Mouse (Mus musculus): Measurements from ENCODE around the gene Rhbdf1.

Rhbdf1 gene

DNA sequence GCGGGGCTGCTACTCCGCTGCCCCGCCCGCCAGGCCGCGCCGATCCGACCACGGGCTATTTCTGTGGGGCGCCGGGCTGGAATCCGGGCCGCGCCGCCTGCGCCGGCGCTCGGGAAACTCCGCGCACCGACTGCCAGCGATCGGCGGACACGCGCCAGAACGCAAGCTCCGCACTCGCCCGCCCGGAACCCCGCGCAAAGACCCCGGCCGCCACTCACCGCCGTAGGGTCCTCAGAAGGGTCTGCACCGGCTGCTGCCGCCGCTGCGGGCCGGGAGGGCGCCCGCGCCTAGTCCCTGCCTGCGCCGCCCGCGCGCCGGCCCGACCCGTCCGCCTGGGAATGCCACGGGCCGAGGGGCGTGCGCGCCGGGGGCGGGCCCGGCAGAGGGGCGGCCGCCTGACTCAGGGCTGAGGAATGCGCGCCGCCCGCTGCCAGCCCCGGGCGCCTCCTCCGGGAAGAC, at the start of gene Rhbdf1:
Rhbdf1 (minus strand) TSS at position 350 of the 459 bp plus-strand sequence.
- peak; percentile 71 for DNase-seq (ENCODE audit: low spot score)

- DNase-seq (ENCODE audit: low spot score), result no peak
These were observed 49.1 kb upstream of the Rhbdf1 start for GRCm38 (mm10) chr11:32271178-32271577.

DNA sequence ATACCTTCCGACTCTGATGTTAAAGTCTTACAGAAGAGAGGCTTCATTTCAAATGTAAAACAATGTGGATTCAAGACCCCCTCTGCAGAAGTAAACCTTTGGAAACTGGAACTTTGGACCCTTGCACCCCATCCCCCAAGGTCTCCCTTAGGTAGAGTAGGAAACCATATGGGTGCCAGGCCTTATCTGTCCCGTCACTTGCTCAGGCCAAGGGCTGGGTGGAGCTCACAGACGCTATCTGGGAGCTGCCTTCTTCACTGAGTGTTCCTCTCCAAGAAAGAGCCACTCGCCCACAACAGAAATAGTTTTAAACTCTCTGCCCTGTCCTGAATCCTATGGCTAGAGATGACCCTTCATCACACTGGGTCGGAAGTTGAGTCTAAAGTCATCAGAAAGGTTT, 46.9 kb upstream of the Rhbdf1 start:
- DNase-seq (ENCODE audit: low spot score), result no peak

- DNase-seq (ENCODE audit: low spot score), result peak; percentile 18
These were observed 45.9 kb upstream of the Rhbdf1 start for GRCm38 (mm10) chr11:32267964-32268363.

DNA sequence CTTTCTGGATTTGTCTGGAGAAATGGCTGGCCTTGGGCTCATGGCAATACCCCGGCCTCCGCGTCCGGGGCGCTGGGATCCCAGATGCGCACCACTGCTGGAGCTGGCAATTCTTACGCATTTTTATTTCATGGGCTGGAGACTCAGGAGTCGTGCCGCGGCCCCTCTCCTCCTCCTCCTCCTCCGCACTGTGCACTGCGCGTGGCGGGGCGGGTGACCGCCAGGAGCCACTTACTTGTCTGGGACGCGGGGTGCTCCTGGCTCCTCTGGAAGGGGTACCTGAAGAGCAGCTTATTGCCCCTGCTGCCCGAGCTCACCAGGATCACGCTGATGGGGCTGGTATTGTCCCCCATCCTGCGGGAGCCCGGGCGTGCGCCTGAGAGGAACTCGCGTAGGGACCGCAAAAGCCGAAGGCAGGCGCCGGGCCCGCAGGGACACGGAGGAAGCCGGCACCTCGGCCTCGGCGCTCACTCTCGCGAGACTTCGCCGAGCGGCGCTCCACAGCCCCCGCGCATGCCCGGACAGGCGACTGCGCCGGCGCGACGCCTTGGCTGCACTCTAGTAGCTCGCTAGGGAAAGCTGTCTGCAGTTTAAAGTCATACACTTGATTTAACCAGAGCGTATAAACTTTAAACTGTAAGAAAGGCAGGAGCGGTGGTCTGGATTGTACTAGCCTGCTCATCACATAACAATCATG, 45.2 kb upstream of the Rhbdf1 start, which contains the start of gene Nprl3:
Nprl3 (minus strand) TSS at position 520 of the 697 bp plus-strand sequence.
- DNase-seq (ENCODE audit: low spot score), result peak; percentile 95

- DNase-seq (ENCODE audit: low spot score), result peak; percentile 25
These were observed 44.7 kb upstream of the Rhbdf1 start for GRCm38 (mm10) chr11:32266776-32267175.

GRCm38 (mm10) chr11:32266194-32266593, 44.1 kb upstream of the Rhbdf1 start:
- no peak for DNase-seq (ENCODE audit: low spot score)

GRCm38 (mm10) chr11:32265117-32265738, 43.1 kb upstream of the Rhbdf1 start:
- no peak for DNase-seq (ENCODE audit: low spot score)

GRCm38 (mm10) chr11:32262674-32263415, 40.7 kb upstream of the Rhbdf1 start:
- peak; percentile 63 for DNase-seq (ENCODE audit: low spot score)

GRCm38 (mm10) chr11:32256566-32256965, 34.5 kb upstream of the Rhbdf1 start:
- DNase-seq (ENCODE audit: low spot score), result no peak

DNA sequence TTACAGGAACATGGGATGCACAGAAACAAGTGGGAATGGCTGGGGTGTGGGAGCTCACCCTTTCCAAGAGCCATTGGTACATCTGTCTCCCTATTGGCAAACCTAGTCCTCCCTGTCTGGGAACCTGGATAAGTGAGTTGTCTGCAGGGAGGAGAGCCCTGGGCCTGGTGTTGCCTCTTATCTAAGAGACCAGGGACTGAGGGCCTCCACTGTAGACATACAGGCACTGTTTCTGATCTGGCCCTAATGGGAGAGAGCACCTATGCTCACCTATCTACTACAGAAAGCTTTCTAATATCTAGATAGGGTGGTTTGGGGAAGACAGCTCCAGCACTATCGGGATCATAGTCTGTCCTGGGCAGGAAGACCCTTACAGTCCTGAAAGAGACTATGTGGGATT, 34.0 kb upstream of the Rhbdf1 start:
- no peak for DNase-seq (ENCODE audit: low spot score)

GRCm38 (mm10) chr11:32253121-32253520, 31.0 kb upstream of the Rhbdf1 start:
- DNase-seq (ENCODE audit: low spot score), result no peak

DNA sequence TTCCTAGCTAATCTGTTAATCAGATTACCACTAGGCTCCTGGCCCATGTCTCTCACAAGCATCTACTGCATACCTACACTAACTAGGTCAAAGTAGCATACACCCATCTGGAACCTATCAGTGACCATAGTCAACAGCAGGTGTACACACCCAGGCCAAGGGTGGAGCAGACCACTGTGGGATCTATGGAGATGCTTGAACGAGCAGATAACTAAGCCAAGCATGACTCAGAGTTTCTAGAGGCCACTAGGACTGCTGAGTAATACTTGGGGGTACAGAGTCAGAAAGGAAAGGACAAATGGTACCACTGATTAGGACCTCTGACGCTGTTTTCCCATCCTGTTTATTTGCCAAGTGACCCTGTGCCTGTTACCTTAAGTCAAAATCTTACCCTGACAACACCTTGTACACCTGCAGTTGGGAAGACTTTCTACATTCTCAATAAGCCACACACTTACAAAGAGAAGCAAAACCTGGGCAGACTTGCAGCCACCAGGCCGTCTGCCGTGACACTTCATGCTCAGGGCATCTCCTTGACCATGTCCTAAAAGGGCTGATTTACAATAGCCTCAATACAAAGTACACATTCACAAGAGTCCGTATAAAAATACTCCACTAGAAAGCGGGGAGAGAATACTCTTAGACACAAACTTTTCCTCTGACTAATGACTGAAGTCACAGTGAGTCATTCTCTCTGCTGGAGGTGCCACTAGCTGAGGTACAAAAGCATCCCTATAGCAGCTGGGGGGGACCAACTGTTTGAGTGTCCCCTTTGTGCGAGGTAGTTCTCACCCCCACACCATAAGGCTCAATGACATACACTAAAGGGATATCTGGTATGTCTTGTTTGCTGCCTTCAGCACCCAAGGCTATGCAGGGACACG, 29.0 kb upstream of the Rhbdf1 start:
- DNase-seq (ENCODE audit: low spot score), result no peak

- DNase-seq (ENCODE audit: low spot score), result no peak
These were observed 26.2 kb upstream of the Rhbdf1 start for GRCm38 (mm10) chr11:32248350-32248749.

DNA sequence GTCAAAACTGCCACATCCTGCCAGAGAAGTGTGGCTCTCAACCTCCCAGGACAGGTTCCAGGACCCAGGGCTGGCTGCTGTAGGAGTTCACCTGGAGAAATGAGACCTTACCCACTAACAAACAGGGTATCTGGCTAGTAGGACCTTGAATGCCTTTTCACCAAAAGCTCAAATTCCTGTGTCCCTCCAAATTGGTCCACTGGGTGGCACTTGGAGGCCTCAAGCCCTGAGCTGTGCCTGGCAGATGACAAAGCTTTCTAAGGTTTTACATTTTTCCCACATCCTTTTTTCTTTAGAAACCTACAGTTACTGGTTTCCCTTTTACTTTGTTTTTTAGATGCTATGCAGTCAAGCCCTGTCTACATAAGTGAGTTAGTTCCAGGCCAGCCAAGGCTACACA, 25.0 kb upstream of the Rhbdf1 start:
- DNase-seq (ENCODE audit: low spot score), result no peak

DNA sequence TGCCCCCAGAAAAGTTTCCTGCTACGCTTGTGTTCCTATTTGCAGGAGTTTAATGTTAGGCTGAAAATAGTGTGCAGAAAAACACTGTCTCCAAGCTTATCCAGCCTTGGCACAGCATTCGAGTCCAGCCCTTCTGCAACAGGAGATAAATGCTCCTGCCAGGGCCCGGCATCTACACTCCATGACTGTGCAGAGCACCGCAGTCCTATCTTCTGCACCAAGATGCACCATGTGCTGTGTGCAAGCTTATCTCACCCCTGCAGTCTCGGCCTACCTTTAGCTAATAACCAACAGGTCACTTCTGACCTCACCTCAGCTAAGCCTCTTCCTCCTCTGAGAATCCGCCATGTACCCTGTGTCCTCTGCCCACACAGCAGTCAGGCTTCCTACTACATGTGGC, 23.5 kb upstream of the Rhbdf1 start:
- no peak for DNase-seq (ENCODE audit: low spot score)

- DNase-seq (ENCODE audit: low spot score), result no peak
These were observed 22.5 kb upstream of the Rhbdf1 start for GRCm38 (mm10) chr11:32244617-32245016.

DNA sequence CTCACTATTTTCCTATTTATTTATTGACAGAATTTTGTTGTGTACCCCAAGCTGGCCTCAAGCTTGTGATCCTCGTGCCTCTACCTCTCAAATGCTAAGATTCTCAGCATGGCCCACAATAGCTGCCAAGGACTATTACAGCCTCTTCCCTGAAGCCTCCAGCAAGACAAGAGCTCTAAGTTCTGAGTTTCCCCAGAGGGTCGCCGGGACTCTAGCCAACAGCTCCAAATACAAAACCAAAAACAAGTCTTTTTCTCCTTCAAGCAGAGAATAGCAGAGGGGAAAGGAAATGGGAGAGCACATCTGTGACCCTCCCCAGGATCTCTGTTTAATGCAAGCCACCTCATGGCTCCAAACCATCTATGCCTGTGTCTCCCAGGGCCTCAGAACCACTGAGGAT, 22.0 kb upstream of the Rhbdf1 start:
- DNase-seq (ENCODE audit: low spot score), result no peak

DNA sequence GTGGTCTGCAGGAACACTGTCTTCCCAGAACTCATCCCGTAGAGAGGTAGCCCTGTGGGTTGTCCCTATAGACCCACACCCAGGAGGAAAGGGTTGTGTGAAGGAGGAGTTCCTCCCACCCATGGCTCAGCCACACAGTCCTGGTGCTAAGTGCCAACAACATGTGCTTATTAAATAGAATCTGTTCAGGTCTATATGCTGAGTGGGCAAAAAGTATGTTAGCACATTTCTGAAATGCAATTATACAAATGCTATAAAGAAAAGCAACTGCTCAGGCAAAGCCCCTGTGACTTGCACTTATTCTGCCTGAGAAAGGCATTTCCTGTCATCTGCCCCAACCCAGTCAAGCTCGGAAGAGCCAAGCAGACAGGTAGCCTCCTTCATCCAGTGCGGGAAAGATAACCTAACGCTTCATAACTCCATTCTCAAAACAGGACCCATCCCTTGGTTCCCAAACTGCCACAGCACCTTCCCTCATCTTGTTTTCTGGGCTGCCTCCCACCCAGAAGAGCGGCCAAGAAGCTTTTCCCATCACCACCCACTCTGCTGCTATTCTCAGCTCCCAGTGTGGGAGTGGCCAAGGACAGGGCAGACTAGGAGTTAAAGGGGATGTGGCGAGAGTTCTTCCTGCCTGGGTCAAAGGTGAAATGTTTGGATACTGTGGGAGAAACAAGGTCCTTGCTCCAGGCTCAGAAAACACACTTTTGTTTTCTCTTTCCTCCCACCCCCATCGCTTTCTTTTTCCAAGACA, 21.3 kb upstream of the Rhbdf1 start:
- DNase-seq (ENCODE audit: low spot score), result peak; percentile 22

DNA sequence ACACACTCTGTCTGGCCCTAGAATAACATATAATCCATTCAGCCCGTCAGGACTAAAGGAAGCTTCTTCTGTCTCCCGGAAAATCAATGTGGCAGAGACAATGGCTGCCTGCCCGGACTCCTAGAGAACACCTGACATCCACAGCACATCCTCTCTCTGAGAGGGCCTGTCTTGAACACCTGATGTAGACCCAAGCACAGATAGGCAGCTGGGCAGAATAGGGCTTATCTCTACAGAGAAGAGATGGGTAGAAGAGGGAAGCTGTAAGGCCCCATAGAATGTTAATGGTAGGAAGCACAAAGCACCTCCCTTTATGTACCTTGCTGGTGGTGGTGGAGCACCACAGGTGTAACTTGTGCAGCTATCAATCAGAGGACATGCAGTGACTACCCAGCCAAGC, 20.1 kb upstream of the Rhbdf1 start:
- DNase-seq (ENCODE audit: low spot score), result no peak

DNA sequence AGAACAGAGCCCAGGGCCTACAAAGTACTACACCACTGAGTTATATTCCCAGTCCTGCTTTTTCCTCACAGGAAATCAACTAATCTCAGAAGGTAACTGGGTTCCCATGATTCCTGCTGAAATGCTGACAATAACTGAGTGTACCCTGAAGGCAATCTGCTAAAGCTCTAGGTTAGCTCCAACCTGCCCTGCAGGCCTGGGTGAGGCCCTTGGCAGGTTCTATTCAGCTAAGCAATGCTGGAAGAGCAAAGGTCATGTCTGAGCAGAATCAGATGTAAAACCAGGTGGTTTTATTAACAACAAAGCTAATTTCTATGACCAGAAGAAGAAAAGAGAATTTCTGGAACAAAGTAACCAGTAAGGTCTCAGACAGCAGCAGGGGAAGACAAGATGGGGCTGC, 19.3 kb upstream of the Rhbdf1 start:
- no peak for DNase-seq (ENCODE audit: low spot score)
